Mouse (Mus musculus) heart, adult 2 months (tissue): Measurements from ENCODE around the gene Prom2.

ENCODE experiments used
- CTCF ChIP-seq: fragments of 200-600 bp; IDR thresholded peaks from 2 replicates; pipeline ENCODE4 v1.8.1; 2022; ENCODE audit warnings: antibody characterized with exemption, mild to moderate bottlenecking, moderate library complexity
- EP300 ChIP-seq: fragments of 200-500 bp; IDR thresholded peaks from 2 replicates; pipeline ENCODE4 v1.6.1; 2011; ENCODE audit warnings: low read depth, low read length, control low read depth; ENCODE audit not compliant: insufficient read depth
- POLR2A ChIP-seq: fragments of 200-500 bp; IDR thresholded peaks from 2 replicates; pipeline ENCODE4 v1.6.1; 2011; ENCODE audit warnings: mild to moderate bottlenecking, low read depth, low read length, control low read depth; ENCODE audit not compliant: insufficient read depth

DNA sequence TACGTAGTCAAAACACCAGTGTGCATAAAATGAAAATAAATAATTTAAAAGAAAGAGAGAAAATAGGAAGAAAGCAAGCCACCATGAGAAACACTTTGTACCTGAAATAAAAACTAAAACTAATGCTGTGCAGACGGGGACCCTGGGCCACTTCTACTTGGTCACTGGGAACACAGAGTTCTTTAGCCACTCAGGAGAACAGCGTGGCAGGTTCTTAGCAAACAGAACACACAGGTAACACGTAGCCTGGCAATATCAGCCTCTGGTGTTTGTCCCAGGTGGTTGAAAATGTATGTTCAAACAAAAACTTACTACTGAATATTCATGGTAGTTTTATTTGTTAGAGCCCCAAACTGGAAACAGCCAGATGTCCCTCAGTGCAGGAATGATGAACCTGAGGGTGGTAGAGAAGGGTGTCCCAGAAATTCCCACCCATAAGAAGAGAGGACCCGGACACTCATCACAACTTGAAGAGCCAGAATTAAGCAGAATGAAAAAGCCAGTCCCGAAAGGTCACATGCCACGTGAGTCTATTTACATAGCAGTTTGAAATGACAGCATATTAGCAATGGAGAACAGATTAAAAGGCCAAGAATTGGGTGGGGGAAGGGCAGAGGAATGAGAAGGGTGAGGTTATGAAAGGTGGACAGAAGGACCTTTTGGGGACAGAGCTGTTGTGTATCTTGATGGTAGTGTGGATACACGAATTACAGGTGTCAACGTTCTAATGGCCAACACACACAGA is 26.7 kb downstream of the Prom2 start:
- TF ChIP-seq EP300 (no peak), CTCF (no peak), POLR2A (no peak)
